Mouse (Mus musculus): ENCODE results near the gene Sik2. TPM values are rescaled to one million over a fixed set of nuclear protein-coding genes. Genes with fewer than 3 reads are reported as not detected.
A peak's percentile ranks its signal among the peaks of the same experiment; 100 is the strongest.

Gene Sik2
- total and polyA plus RNA-seq, 3 experiments = 1.9 to 8.2 (median 6.0) TPM

DNA sequence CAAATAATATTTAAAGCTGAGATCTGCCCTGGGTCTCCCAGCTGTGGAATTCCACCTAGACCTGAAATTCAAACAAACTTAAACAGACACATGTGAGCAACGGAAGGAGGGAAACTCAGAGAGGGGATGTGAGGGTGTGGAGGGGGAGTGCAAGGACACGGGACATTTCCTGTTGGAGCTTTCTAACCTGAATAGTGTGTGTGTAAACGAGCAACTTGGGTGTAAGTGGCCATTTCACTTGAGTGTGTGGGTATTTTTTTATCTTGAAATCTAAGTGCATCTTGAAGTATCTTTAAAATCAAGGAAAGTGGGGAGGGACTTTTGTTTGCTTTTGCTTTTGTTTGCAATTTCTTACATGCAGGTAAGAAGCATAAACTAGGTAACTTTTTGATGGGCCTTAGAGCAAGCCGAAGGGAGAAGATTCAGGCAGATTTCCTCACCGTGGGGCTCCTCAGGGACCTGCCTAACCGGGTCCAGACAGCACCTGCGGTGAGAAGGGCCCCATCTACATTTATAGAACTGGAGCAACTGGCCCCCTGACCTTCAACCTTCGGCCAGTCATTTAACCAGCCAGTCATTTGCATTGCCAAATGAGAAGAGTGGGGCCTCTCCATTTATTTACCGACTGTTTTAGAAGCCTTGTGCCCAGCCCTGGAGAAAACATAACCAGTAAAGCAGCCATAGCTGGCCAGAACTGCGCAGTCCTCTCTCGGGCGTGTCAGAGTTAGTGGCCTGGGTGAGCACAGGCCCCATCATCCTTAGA, 161.1 kb downstream of the Sik2 start (continued):
- TF ChIP-seq NRF1 (IDR thresholded peaks at IDR 0.05; ENCODE audit: low read depth, low read length) (no peak), CTCF (conservative IDR thresholded peaks at IDR 0.05 in 1 of 2, IDR thresholded peaks at IDR 0.05 in 1 of 2; ENCODE audit: low read depth in 2 of 2, low read length in 2 of 2) (no peak), UBTF (IDR thresholded peaks at IDR 0.05; ENCODE audit: low read depth, low read length) (no peak), ZMIZ1 (IDR thresholded peaks at IDR 0.05; ENCODE audit: low read depth, low read length) (no peak), USF2 (conservative IDR thresholded peaks at IDR 0.05; ENCODE audit: low read depth, low read length) (no peak), TBP (conservative IDR thresholded peaks at IDR 0.05; ENCODE audit: low read depth, low read length) (no peak), RAD21 (IDR thresholded peaks at IDR 0.05; ENCODE audit: low read depth, low read length) (no peak), E2F4 (IDR thresholded peaks at IDR 0.05; ENCODE audit: insufficient replicate concordance, low read depth, low read length) (no peak), ZC3H11A (IDR thresholded peaks at IDR 0.05; ENCODE audit: low read depth, low read length) (no peak), SIN3A (IDR thresholded peaks at IDR 0.05; ENCODE audit: low read length) (peak; percentile 33; the same call in 1 of the 2 replicates), POLR2A (IDR thresholded peaks at IDR 0.05; ENCODE audit: low read depth, low read length) (no peak)

DNA sequence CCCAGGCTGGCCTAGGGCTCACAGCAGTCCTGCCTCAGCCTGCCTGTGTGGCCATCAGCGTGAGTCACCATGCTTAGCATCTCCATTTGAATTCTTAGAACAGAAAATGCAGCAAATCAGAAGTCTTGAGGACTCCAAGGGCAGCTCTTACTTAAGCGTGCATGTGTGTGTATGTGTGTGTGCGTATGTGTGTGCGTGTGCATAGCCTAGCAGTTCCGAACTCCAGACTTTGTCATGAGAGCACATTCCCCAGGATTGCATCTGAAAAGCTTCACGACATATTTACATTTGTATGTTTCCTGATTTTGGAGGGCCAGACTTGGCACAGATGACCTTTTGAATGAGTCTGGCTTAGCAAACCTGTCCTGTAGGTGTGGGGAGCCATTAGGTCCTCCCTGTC, 161.7 kb downstream of the Sik2 start:
- Histone ChIP-seq H3K27me3 (replicated peaks) (no peaks in the 10 kb centered on the region), H3K9ac (ENCODE audit: insufficient read depth, low read depth) (no peak overlapping the region), H3K4me2 (ENCODE audit: insufficient read depth, low read depth, poor library complexity, severe bottlenecking) (no peak overlapping the region), H3K4me3 (replicated peaks in 1 of 3; ENCODE audit: low read depth in 2 of 3, low read length in 2 of 3, poor library complexity in 1 of 3) (no peak overlapping the region), H3K4me1 (ENCODE audit: control insufficient read depth in 1 of 2, insufficient read depth in 2 of 2) (peaks cover 20 to 24% of the 10 kb centered on the region in 2 experiments), H3K27ac (ENCODE audit: insufficient read depth, low read depth) (no peak overlapping the region), H3K79me2 (replicated peaks; ENCODE audit: control insufficient read depth, extremely low read depth, insufficient read depth, poor library complexity, severe bottlenecking) (no peaks in the 10 kb centered on the region), H3K9me3 (replicated peaks; ENCODE audit: low read length) (no peaks in the 10 kb centered on the region), H3K36me3 (replicated peaks in 1 of 2; ENCODE audit: control insufficient read depth in 1 of 2, insufficient read depth in 1 of 2, low read length in 1 of 2) (peaks cover 11 to 25% of the 10 kb centered on the region in 2 experiments)
- dilution Hi-C loops (cut with MboI; ENCODE audit: extremely low pct_ligation_motif_present, extremely low pct_unique_long_range_greater_than_20kb, low sequenced_read_pairs) (no loop called here), in situ Hi-C loops (cut with MboI; ENCODE audit: low pct_ligation_motif_present, low pct_unique_long_range_greater_than_20kb, low sequenced_read_pairs) (loop anchor here (25.0 kb wide), 1 partner anchor 290 kb away; no protein-coding TSS in a partner anchor)
- TF ChIP-seq POLR2A (IDR thresholded peaks at IDR 0.05; ENCODE audit: low read depth, low read length) (no peak), TBP (conservative IDR thresholded peaks at IDR 0.05; ENCODE audit: low read depth, low read length) (no peak), MAZ (IDR thresholded peaks at IDR 0.05; ENCODE audit: low read depth, low read length) (no peak), CHD1 (IDR thresholded peaks at IDR 0.05; ENCODE audit: low read depth, low read length) (no peak), IRF4 (IDR thresholded peaks at IDR 0.05; ENCODE audit: low read depth, low read length) (no peak), TCF12 (IDR thresholded peaks at IDR 0.05; ENCODE audit: low read depth, low read length) (no peak), KAT2A (IDR thresholded peaks at IDR 0.05; ENCODE audit: insufficient replicate concordance, low read length) (no peak), BHLHE40 (IDR thresholded peaks at IDR 0.05; ENCODE audit: low read depth, low read length) (no peak), PAX5 (IDR thresholded peaks at IDR 0.05; ENCODE audit: low read length) (no peak), USF1 (IDR thresholded peaks at IDR 0.05; ENCODE audit: low read depth, low read length) (no peak), CHD2 (IDR thresholded peaks at IDR 0.05; ENCODE audit: low read length) (no peak), SIN3A (IDR thresholded peaks at IDR 0.05; ENCODE audit: low read length) (no peak)
- no peak for DNase-seq (ENCODE audit: extremely low read depth)
